Mouse (Mus musculus) ovary, postnatal 36 days (tissue): ENCODE data around the gene Sdc1.

Experiments
- DNase-seq: peaks from one replicate; pipeline ENCODE4 v3.0.0; 2022; ENCODE audit warnings: low spot score, mixed read lengths

Gene Sdc1

DNA sequence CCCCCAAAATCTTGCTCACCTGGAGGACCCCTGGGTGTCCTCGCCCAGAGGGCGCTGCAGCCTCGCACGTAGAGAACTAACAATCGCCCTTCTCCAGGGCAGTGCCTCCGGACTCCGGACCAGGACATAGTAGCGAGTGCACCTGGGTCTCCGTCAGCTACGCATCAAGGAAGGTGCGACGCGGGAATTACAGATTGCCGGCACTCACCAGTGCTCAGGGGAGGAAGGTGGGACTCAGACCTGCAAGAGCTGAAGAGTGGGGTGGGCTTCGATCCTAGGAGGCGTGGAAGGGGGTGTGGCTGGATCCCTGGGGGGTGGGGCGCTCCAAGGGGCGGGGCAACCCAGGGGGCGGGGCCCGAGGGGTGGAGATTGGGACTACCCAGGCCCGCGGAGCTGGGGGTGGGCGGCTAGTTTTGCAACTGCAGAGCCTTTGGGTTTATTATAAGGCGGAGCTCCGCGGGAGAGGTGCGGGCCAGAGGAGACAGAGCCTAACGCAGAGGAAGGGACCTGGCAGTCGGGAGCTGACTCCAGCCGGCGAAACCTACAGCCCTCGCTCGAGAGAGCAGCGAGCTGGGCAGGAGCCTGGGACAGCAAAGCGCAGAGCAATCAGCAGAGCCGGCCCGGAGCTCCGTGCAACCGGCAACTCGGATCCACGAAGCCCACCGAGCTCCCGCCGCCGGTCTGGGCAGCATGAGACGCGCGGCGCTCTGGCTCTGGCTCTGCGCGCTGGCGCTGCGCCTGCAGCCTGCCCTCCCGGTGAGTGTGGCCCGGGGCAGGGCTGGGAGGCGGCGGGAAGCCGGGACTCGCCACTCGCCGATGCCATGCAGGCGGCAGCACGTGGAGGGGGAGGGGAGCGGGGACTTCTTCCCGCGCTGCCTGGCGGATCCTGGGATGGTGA, at the start of gene Sdc1:
Gene Sdc1 (plus strand): TSS at position 378 of the 898 bp plus-strand sequence.
- peak; percentile 85 for DNase-seq

DNA sequence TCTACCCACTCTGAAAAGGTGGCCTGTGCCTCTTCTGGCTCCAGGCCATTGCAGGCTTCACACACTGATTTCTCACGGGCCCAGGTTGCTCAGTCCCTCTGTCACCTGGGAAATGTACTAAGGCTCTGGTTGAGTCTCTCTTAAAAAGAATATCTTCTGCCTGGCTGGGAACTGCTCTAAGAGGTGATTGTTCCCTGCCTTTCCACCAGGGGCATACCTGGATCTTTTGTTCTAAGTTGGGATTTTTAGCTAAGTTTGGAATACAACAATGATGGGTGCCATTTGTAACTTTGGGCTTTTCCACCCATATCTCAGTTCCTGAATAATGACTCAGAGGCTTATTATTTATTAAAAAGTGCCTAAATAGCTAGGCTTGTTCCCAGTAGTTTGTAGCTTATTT, 44.2 kb upstream of the Sdc1 start:
- DNase-seq: no peak

DNA sequence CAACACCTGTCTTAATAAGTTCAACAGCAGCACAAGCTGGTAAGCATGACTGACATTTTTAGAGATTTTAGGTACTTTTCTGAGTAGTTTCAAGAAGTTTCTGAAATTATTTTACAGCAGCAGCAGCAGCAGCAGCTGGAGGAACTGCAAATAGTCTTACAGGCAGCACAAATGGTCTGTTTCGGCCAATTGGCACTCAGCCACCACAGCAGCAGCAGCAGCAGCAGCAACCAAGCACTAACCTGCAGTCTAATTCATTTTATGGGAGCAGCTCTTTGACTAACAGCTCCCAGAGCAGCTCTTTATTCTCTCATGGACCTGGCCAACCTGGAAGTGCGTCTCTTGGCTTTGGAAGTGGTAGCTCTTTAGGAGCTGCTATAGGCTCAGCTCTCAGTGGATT, 42.4 kb upstream of the Sdc1 start:
- no peak for DNase-seq

DNA sequence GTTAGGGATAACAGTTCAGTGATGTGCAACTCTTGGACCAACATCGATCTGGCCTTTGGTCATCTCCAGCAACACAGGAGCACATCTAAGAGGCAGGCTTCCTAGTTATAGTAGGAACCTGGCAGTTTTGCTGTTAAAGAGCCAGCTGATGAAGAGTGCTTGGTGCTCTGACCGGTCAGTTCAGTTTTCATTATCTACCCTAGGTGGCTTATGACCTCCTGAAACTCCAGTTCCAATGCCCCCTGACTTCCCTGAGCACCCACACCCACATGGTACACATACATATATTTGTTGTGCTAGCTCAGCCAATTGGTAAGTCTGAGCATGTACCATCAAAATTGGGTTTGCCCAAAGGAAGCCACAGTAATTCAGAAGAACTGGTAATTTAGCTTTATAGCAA, 17.5 kb upstream of the Sdc1 start:
- no peak for DNase-seq

DNA sequence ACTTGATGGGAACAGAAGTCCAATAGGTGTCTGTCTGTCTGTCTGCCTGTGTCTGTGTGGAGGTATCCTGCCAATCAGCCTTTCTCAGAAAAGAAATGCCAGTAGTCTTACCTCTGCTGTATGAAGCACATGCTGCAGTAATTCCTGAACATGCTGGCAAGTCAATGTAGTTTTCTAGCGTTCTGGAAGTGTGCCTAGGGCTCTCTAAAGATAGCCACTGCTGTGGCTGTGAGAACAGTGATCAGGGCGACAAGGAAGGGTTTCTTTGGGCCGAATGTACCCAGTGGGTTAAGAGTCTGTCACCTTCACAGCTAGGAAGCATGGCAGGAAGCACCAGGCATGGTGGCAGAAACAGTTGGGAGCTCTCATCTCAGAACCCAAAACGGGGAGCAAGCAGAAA, 17.0 kb upstream of the Sdc1 start:
- DNase-seq: no peak

DNA sequence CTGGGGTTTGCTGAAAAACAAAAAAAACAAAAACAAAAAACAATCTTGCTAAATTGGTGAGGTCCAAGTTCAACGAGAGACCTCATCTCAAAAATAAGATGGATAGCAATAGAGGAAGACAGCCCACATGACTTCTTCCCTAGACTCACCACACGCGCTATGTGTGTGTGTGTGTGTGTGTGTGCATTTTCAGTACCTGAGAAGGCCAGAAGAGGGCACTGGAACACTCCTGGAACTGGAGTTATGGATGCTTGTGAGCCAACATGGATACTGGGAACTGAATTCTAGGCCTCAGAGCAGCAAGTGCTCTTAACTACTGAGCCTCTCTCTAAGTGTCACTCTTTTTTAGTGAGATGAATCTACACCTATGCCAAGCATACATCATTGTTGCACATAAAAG, 13.1 kb upstream of the Sdc1 start:
- no peak for DNase-seq

DNA sequence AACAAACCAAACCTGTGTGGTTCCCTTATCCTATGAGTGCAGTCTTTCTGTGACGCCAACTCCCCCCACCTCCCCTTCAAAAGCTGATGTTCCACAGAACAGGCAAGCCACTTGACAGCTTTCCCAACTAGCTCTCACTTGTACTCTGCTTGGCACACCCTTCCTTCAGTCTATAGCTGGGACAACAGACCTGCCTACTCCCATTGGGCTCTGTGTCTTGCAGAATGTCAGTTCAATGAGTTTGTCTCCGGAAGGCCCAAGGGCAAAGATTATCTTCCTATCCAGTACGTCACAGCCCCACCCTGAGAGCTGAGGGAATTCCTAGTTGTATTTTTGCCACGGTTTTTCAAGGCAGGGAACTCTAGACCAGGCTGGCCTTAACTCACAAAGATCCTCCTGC, 12.0 kb upstream of the Sdc1 start:
- DNase-seq: no peak

DNA sequence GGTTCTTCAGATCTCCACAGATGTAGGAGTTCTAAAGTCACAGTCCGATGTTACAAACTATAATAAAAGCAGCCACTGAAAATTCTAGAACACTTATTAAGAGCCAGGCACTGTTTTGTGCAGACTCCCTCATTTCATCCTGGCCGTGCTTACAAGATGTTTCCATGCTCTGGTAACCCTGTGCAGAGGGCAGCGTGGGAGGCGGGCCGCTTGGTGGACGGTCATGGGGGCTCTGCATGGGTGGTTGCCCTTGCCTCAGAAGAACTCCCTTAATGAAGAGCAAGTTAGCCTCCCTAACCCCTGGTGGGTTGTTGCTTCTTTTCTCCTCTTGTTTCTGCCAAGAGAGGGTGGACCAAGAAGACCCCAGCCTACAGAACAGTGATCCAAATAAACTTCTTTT, 11.3 kb upstream of the Sdc1 start:
- no peak for DNase-seq

DNA sequence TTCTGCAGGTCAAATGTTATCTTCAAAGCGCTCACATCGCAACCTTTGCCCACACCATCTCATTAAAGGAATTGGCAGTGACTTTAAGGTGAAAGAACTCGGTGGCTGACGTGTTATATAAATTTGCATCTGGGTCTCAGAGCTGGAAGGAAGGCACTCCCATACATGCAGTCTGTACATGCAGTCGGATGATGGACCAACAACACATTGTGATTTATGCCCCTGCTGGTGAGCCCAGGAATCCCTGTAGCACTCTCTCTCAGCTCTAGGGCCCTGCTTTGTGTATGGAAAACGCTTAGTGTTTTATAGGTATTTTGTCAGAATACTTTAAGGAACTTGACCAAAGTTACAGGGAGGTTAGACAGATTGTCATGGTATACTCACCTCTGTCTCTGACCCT, 10.6 kb upstream of the Sdc1 start:
- no peak for DNase-seq

DNA sequence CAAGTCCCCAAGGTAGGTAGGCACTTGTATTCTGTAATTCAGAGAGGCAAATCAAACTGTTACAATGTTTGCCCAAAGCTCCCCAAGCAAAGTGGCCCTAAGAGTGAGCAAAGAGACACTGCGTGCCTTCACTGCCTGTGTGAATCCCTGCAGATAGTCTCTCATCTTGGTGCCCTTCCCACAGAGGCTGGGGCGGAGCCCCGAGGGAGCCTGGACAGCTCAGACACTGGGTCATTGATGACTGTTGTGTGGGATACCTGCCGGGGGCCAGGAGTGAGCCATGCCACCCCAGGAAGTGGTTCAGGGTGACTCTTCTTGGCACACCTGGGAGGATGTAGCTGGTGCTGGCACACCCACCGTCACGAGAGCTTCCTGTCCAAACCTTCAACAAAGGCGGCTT, 10.1 kb upstream of the Sdc1 start:
- no peak for DNase-seq

DNA sequence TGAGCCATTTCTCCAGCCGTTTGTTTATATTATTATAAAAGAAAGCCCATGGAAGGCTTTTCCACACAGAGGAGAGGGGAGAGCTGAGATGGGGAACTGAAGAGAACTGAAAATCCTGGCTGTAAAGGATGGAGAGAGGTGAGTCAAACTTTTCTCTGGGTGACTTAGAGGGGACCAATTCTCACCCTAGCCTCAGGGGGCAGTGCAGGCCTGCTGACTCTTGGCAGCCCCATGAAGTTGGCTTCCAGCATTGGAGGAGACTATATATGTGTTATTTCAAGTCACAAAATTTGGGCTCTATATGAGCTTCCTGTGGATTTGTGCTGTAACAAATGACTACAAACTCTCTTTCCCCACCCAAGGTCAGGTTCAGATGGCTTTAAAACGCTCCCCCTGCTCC, 8.5 kb upstream of the Sdc1 start:
- no peak for DNase-seq

DNA sequence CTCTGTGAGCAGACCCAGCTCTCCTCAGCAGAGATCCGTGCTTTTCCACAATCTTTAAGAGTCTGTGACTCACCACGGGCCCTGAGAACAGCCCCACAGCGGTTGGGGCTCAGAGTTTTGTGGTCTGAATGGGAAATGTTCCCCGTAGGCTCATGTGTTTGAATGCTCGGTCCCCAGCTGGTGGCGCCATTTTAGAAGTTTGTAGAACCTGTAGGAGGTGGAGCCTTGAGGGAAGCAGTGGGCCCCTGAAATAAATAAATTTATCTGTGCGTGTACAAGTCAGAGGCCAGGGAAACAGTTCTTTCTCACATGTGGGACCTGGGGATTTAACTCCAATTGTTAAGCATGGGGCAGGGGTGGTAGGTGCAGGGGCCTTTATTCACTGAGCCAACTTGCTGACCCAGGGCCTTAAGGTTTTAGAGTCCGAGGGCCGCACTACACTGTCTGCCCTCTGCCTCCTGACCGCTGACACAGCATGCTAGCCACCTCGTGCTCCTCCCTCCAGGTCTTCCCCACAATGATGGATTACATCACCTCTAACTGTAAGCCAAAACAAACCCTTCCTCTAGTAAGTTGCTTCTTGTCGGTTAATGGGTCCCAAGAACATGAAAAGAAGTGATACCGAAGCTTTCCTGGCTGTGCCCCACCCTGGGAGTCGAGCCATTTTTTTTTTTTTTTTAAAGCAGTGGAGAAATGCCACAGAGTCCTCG, 6.7 kb upstream of the Sdc1 start:
- DNase-seq: no peak

DNA sequence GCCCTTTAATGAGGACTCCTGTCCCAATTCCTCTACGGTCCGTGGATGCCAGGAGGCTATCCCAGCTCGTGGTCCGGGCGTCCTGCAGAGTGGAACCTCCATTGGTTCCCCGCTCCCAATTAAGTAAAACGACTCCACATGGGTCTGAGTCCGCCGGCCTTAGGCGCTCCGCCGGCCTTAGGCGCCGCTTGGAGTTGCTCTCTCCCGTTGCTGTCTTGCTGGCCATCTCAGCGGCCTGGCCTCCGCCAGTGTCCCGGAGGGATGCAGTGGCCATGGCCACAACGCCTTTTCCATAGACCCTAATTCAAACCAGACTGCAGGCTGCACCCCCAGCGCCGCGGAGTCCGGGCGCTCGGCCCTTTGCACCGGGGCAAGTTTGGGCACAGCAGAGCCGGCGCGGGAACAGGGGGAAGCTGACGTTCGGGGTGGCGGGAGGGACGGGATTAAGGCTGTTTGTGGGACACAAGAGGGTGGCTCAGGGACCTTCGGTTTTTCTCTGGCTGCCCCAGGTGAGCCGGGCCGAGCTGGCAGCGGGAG, 789 bp downstream of the Sdc1 start:
- DNase-seq: peak; percentile 44

DNA sequence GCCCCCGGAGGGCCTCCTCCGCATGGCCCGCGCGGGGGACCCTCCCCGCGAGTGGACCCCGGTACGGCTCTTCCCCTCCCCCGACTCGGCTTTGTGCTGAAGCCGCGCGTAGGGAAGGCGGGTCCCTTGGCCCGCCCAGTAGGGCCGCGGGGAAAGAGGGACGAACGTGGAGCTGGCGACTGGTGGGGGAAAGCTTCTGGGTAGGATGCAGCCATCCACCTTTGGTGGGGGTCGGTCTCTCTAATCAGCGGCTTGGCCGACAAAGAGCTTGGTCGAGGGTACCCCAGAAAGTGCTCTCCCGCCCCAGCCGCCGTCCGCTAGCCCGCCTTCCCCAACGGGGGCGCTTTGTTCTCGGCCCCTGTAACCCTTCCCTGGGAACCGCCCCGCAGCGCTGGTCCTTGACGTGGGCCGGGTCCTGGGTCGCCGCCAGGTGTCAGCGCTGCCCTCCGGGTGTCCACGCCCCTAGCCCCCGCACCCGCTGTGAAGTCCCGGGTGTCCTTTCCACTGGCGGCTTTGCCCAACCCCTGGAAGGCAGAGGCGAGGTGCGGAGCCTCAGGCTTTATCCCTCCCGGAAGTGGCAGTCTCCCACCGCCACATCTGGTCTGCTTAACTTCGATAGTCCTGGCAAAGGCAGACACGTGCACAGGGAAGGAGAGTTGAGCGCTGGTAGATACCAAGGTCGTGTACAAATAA, 1.5 kb downstream of the Sdc1 start:
- peak; percentile 75 for DNase-seq

DNA sequence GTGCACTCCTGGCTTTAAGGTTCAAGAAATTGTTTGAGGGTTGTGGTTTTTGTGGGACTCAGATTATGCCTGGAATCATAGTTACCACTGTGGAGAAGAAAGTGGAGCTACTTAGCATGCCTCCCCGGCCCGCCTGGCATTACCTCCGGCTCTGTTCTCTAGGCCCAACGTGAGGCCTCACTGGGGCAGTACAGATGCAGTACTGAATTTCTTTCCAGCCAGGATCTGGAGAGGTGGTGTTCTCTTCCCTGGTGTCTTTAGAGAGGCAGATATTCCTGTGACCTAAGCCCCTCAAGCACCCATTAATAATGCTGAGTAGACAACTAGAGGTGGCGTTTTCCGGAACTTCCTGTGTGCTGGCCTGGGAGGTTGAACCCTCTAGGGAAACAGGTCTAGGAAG, 2.2 kb downstream of the Sdc1 start:
- DNase-seq: no peak

DNA sequence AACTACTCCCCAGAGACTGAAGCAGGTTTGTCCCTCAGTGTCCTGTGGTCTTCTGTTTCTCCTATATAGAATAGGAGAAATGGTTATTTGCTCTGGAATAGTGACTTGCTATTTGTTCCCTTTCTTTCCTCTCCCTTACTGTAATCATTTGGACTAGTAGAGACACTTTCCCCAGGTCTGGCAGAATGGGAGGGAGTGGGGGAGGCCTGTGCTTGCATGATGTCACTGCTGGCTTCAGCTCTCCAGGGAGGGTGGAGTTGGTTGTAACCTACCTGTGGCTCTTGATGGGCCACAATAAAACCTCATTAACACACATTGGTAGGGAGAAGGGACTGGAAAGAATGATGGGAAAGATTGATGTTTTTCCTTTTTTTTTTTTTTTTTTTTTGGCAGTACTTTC, 3.1 kb downstream of the Sdc1 start:
- no peak for DNase-seq

DNA sequence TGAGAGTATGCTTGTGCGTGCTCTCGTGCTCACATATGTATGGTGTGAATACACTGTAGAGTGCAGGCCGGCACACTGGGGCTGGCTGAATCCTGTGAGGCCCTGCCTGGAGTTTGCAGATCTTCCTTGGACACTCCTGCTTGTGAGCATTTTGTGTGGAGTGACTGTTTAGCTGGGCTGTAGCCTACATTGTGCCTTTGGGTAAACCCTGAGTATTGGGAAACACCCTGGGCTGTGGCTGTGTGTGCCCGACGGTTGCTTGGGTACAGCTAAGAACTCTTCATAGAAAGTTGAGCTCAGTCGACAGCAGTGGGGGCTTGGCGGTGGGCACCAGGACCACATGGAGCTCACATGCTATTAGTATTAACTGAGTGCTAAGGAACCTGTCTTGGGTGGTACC, 5.1 kb downstream of the Sdc1 start:
- no peak for DNase-seq

DNA sequence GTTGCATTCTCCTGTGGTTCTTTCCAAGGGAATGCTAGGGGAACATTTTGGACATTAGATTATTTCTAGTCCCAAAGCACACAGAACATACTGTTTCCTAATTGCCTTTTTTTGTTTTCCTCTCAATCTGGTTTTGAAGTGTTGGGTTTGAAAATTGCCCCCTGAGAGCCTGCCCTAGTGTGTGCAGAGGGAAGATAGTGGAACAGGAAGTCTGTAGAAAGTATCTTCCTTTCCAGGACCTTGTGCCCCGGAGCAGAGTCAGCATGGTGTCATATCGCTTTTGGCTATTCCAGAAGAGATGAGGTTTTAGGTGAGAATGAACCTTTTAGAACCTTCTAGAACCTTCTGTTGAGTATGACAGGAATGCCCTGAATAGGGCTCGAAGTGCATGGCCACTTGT, 5.6 kb downstream of the Sdc1 start:
- no peak for DNase-seq

DNA sequence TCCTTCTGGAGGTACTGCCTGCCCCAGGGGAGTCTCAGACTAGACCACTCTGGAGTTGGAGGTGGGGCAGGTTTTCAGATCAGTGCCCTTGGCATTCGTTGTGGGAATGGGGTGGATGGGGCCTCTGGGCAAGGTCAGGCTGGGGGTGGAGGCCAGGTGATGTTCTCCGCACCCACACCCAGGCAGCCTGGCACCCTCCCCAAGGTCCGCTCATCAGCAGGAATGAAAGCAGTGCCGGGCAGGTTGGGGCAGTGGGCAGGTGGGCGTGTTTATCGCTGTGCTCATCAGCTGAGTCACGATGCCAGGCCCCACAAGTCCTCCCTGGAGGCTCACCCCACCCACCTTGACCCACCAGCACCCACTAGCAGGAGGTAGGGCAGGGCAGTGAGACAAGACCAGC, 7.0 kb downstream of the Sdc1 start:
- DNase-seq: no peak

DNA sequence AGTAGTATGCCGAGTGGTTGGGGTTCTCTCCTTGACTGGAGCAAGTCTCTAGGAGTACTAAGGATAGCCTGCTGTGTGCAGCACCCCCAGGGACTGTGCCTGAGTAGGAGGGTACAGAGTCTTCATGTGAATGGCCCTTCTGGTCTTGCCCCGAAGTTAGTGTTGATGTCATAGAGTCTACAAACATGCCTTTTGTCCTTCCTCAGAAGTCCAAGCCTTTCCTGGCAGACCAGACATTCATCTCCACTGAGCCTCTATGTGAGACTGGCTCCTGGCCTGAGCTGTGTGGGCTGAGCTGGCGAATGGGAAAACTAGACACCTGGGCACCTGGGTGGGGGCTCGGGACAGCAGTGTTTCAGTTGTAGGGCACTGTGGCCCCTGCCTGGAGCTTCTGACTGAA, 8.7 kb downstream of the Sdc1 start:
- no peak for DNase-seq

DNA sequence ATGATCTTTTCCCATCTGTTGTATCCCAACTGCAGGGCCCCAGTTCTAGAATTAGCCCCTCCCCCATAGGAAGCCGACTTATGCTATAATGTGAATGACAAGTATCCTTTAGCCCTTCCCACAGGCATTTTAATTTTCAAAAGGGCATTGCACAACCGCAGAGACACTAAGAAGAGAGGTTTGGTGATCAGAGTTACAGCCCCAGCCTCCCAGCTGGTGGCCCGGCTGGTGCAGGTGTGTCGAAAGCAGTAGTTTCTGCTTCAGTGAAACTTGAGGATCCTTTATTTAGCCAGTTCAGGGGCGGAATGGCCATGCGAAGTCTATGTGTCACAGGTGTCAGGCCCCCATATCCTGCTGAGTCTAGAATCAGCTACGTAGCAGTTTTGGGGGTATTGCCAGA, 10.0 kb downstream of the Sdc1 start:
- DNase-seq: no peak

DNA sequence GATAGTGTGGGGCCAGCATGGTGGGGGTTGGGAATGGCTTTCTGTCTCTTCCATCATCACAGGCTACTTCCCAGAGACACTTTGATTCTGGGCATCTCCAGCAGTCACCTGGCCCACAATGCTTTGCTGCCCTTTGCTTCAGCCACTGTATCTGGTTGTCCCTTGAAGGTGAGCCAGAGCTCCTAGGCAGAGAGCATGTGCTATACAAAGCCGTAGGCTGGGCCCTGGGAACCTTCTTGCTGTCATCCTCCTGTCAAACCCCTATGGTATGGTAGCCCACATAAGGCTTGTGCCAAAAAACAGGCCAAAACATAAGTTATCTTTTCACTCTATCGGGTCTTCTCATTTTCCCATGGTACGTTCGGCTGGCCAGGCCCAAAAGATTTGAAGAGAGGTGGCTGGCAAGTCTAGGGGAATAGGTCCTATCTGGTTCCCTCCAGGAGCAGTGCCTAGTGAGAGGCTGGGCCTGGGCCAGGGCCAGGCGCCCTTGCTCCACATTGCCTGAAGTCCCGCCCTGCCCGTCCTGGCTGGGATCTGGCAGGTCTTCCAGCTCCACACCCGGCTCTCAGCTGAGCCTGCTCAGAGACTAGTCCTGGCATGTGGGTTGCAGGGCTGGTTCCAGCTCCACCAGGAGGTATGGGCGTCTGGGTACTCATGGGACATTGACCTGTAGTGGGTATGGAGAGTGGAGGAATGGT, 10.7 kb downstream of the Sdc1 start:
- DNase-seq: peak; percentile 80
